Mouse (Mus musculus) ZHBTc4 (cell line): ENCODE data around the gene Hist1h2aa.

ENCODE experiments used
- DNase-seq: peaks from one replicate; pipeline ENCODE4 v3.0.0-alpha.2; 2011; ENCODE audit warnings: low read depth, low spot score

Gene Hist1h2aa

GRCm38 (mm10) chr13:23942861-23943260, 8.6 kb downstream of the Hist1h2aa start:
- peak; percentile 34 for DNase-seq

GRCm38 (mm10) chr13:23946254-23946653, 12.0 kb downstream of the Hist1h2aa start:
- no peak for DNase-seq

- no peak for DNase-seq
Measured at GRCm38 (mm10) chr13:23949484-23950246, 15.4 kb downstream of the Hist1h2aa start.

- DNase-seq: peak; percentile 29
Measured at GRCm38 (mm10) chr13:23950928-23951327, 16.7 kb downstream of the Hist1h2aa start.

GRCm38 (mm10) chr13:23959776-23960175, 25.5 kb downstream of the Hist1h2aa start:
- DNase-seq: no peak

- DNase-seq: no peak
Measured at GRCm38 (mm10) chr13:23964909-23965308, 30.6 kb downstream of the Hist1h2aa start.

GRCm38 (mm10) chr13:23971870-23972269, 37.6 kb downstream of the Hist1h2aa start:
- DNase-seq: no peak

- DNase-seq: no peak
Measured at GRCm38 (mm10) chr13:23972271-23972670, 38.0 kb downstream of the Hist1h2aa start.
